Mouse (Mus musculus) liver, embryonic 13.5 days (tissue): ENCODE results near the gene Riox1. TPM values are rescaled to one million over a fixed set of nuclear protein-coding genes. Genes with fewer than 3 reads are reported as not detected.
"Not testable (repeated sequence)": the region's sequence is repeated elsewhere in the genome, so short reads cannot be mapped to it uniquely, and the experiment has no call there.

Experiments used
- ATAC-seq: fragments of 200-750 bp; cut with Nextera tagmentation; 2 replicates; pipeline ENCODE4 v1.8.0; 2017; ENCODE audit warnings: low read depth, mild to moderate bottlenecking, moderate number of reproducible peaks, moderate library complexity
- DNase-seq: peaks from one replicate; pipeline ENCODE4 v3.0.0; 2022
- H3K27ac ChIP-seq: fragments of 300-500 bp; sonication (generic); 2 replicates; pipeline ENCODE4 v1.5.1; 2015; ENCODE audit warnings: moderate library complexity, mild to moderate bottlenecking, inconsistent platforms
- H3K27me3 ChIP-seq: fragments of 300-500 bp; sonication (generic); 2 replicates; pipeline ENCODE4 v1.6.1; 2015; ENCODE audit warnings: mild to moderate bottlenecking, inconsistent platforms
- H3K36me3 ChIP-seq: fragments of 300-500 bp; sonication (generic); 2 replicates; pipeline ENCODE4 v1.6.1; 2015; ENCODE audit warnings: mild to moderate bottlenecking, inconsistent platforms
- H3K4me1 ChIP-seq: fragments of 300-500 bp; sonication (generic); replicated peaks from 2 replicates; pipeline ENCODE4 v1.6.1; 2015; ENCODE audit warnings: inconsistent platforms
- H3K4me2 ChIP-seq: fragments of 300-500 bp; sonication (generic); 2 replicates; pipeline ENCODE4 v1.6.1; 2015; ENCODE audit warnings: inconsistent platforms, mild to moderate bottlenecking, moderate library complexity
- H3K4me3 ChIP-seq: fragments of 300-500 bp; sonication (generic); replicated peaks from 2 replicates; pipeline ENCODE4 v1.5.1; 2015; ENCODE audit warnings: mild to moderate bottlenecking, inconsistent platforms
- H3K9ac ChIP-seq: fragments of 300-500 bp; sonication (generic); 2 replicates; pipeline ENCODE4 v1.6.1; 2015; ENCODE audit warnings: mild to moderate bottlenecking, inconsistent platforms
- H3K9me3 ChIP-seq: fragments of 300-500 bp; sonication (generic); replicated peaks from 2 replicates; pipeline ENCODE4 v1.6.1; 2016; ENCODE audit warnings: inconsistent platforms
- WGBS: fragments of 180-500 bp; shearing (Covaris S2); methylation state at CpG from one replicate; pipeline ENCODE4 v1.1.7; 2015; ENCODE audit not compliant: insufficient replicate concordance; 5-methylcytosine and 5-hydroxymethylcytosine counted together
- polyA plus RNA-seq: library from polyadenylated mRNA; unstranded; fragments of >200 nt; fragmentation: Nextera tagmentation; extraction: Ambion mirVana; gene quantifications from 2 replicates; pipeline ENCODE4 v1.2.1, GENCODE M21; 2015

The Riox1 gene
- polyA plus RNA-seq, 1 experiment from 2014 or later, result 9.3 TPM

GRCm38 (mm10) chr12:83987583-83988441, 37.4 kb downstream of the Riox1 start, which contains the start of gene Acot2:
Acot2 (plus strand) TSS chr12:83987861.
- DNase-seq, result peak; percentile 40
- peak within 1 kb of the TSS; percentile 77 for H3K9ac ChIP-seq
- peak; percentile 75 for ATAC-seq

GRCm38 (mm10) chr12:83988483-83988882, 38.1 kb downstream of the Riox1 start:
- peaks cover 19% of the 10 kb centered on the region for H3K4me1 ChIP-seq
- 66% methylated on average over 4 of the region's 4 CpGs for WGBS
- H3K4me2 ChIP-seq, result peak overlapping the region; percentile 84
- no peaks in the 10 kb centered on the region for H3K9me3 ChIP-seq
- H3K9ac ChIP-seq, result peak overlapping the region; percentile 77
- H3K27me3 ChIP-seq, result no peaks in the 10 kb centered on the region
- peak overlapping the region; percentile 69 for H3K4me3 ChIP-seq
- DNase-seq (no peak), ATAC-seq (peak; percentile 19; the same call in 1 of the 2 replicates)
- H3K27ac ChIP-seq, result no peak overlapping the region
- peaks cover 8% of the 10 kb centered on the region for H3K36me3 ChIP-seq

More at GRCm38 (mm10) chr12:83987583-83988441, 37.4 kb downstream of the Riox1 start, which contains the start of gene Acot2:
- H3K27me3 ChIP-seq, result no peaks in the 10 kb centered on the region
- WGBS, result 2% methylated on average over 79 of the region's 80 CpGs
- no peaks in the 10 kb centered on the region for H3K9me3 ChIP-seq
- H3K4me3 ChIP-seq, result peak within 1 kb of the TSS; percentile 69
- peaks cover 19% of the 10 kb centered on the region for H3K4me1 ChIP-seq
- peak within 1 kb of the TSS; percentile 84 for H3K4me2 ChIP-seq
- peaks cover 4% of the 10 kb centered on the region for H3K36me3 ChIP-seq
- H3K27ac ChIP-seq, result peak within 1 kb of the TSS; percentile 83

DNA sequence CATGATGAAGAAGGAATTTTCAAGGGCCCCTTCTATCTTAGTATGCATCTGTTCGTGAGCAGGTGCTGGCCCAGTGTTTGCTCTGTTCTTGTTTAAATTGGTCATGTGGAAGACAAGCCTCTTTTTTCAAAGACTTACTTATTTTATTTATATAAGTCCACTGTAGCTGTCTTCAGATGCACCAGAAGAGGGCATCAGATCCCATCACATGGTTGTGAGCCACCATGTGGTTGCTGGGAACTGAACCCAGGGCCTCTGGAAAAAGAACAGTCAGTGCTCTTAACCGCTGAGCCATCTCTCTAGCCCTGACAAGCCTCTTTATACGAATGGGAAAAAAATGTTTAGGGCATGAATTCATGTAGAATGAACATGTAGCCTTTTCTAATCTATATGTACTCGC, 39.0 kb downstream of the Riox1 start:
- H3K9me3 ChIP-seq, result no peaks in the 10 kb centered on the region
- DNase-seq (no peak), ATAC-seq (no peak)
- H3K9ac ChIP-seq, result no peak overlapping the region
- no peaks in the 10 kb centered on the region for H3K27me3 ChIP-seq
- no peak overlapping the region for H3K4me2 ChIP-seq
- H3K36me3 ChIP-seq, result peaks cover 11% of the 10 kb centered on the region
- H3K4me1 ChIP-seq, result peaks cover 19% of the 10 kb centered on the region
- H3K27ac ChIP-seq, result no peak overlapping the region
- 77% methylated on average over 4 of the region's 4 CpGs for WGBS
- no peak overlapping the region for H3K4me3 ChIP-seq

- H3K36me3 ChIP-seq, result peaks cover 9% of the 10 kb centered on the region; the same call in 1 of the 2 replicates
These were observed 46.8 kb downstream of the Riox1 start for GRCm38 (mm10) chr12:83997221-83997620.

DNA sequence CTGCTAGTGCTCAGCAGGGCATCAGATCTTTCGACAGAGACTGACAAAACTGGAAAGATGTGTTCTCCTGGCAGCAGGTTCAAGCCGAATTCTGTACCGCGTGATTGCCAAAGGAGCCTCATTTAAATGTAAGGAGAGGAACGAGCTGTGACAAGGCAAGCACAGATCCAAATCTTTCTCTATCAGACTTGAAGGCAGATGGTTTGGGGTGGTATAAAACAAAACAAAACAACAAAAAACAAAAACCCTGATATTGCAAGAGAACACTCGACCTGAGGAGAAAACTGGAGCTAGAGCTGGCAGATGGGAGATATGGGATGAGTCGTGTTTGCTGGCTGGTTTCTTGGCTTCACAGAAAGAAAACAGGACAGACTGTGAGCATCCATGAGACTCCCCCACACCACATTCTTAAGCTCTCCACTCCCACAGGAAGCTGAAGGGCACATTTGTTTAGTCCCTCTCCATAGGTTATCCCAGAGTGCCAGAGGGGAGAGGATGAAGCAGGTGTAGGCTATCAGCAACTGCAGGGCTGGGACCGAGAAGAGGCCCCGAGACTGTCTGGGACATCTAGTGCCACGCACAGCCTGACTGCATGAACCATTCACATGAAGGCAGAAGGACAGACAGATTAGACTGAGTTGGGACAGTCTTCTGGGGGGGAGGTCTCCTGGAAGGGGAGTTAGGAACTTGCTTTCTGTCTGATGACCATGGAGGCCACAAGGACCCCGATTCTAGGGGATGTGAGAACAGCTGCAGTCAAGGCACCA, 48.1 kb downstream of the Riox1 start:
- peak; percentile 16 for ATAC-seq
- Histone ChIP-seq H3K4me3 (no peak overlapping the region), H3K9me3 (no peaks in the 10 kb centered on the region), H3K36me3 (peaks cover 4% of the 10 kb centered on the region; the same call in 1 of the 2 replicates), H3K9ac (no peak overlapping the region), H3K4me2 (no peak overlapping the region), H3K4me1 (peaks cover 5% of the 10 kb centered on the region; the same call in 1 of the 2 replicates), H3K27me3 (no peaks in the 10 kb centered on the region), H3K27ac (peak overlapping the region; percentile 1; the same call in 1 of the 2 replicates)
- WGBS, result 53% methylated on average over 11 of the region's 11 CpGs
- DNase-seq, result no peak

More at GRCm38 (mm10) chr12:83997221-83997620, 46.8 kb downstream of the Riox1 start:
- Histone ChIP-seq H3K9ac (no peak overlapping the region), H3K27me3 (no peaks in the 10 kb centered on the region), H3K4me1 (peaks cover 5% of the 10 kb centered on the region; the same call in 1 of the 2 replicates), H3K4me3 (no peak overlapping the region), H3K27ac (no peak overlapping the region), H3K4me2 (no peak overlapping the region), H3K9me3 (no peaks in the 10 kb centered on the region)
- no peak for ATAC-seq
- WGBS, result 40% methylated on average over 2 of the region's 2 CpGs
- DNase-seq, result no peak

GRCm38 (mm10) chr12:83999237-83999636, 48.8 kb downstream of the Riox1 start:
- H3K9ac ChIP-seq, H3K4me2 ChIP-seq, H3K27me3 ChIP-seq, H3K9me3 ChIP-seq, H3K4me3 ChIP-seq, H3K4me1 ChIP-seq, H3K27ac ChIP-seq, DNase-seq, H3K36me3 ChIP-seq: not testable (repeated sequence)
- 55% methylated on average over 8 of the region's 8 CpGs for WGBS
- peak; percentile 84 for ATAC-seq

- DNase-seq, result no peak
- Histone ChIP-seq H3K4me3 (no peak overlapping the region), H3K4me1 (peaks cover 5% of the 10 kb centered on the region; the same call in 1 of the 2 replicates), H3K9me3 (no peaks in the 10 kb centered on the region), H3K36me3 (no peaks in the 10 kb centered on the region), H3K27me3 (no peaks in the 10 kb centered on the region), H3K27ac (no peak overlapping the region), H3K9ac (no peak overlapping the region), H3K4me2 (no peak overlapping the region)
- no peak for ATAC-seq
- 55% methylated on average over 3 of the region's 3 CpGs for WGBS
These were observed 50.0 kb downstream of the Riox1 start for GRCm38 (mm10) chr12:84000418-84000817.

Other genes starting within 250 kb of the Riox1 start
- gene Papln, start 187.0 kb upstream of the Riox1 start, polyA plus RNA-seq, result 0.60 and 0.67 TPM in 2 replicates
- 11.8 and 16.3 TPM in 2 replicates for gene Numb, start 28.7 kb upstream of the Riox1 start, polyA plus RNA-seq
- gene Heatr4, start 34.2 kb downstream of the Riox1 start, polyA plus RNA-seq, result not detected in 2 replicates
- 14.7 and 16.1 TPM in 2 replicates for gene Acot2, start 37.3 kb downstream of the Riox1 start, polyA plus RNA-seq
- 28.2 and 34.7 TPM in 2 replicates for gene Acot1, start 58.9 kb downstream of the Riox1 start, polyA plus RNA-seq
- 6.7 and 7.9 TPM in 2 replicates for gene Acot4, start 87.8 kb downstream of the Riox1 start, polyA plus RNA-seq
- 0.46 TPM in 1 of 2 replicates, not detected in the other for gene Gm49366, start 88.3 kb downstream of the Riox1 start, polyA plus RNA-seq
- gene Acot3, start 101.5 kb downstream of the Riox1 start, polyA plus RNA-seq, result 4.2 and 4.7 TPM in 2 replicates
- not detected in 2 replicates for gene Acot5, start 118.7 kb downstream of the Riox1 start, polyA plus RNA-seq
- 0.40 and 0.51 TPM in 2 replicates for gene Acot6, start 150.0 kb downstream of the Riox1 start, polyA plus RNA-seq
- gene Dnal1, start 163.8 kb downstream of the Riox1 start, polyA plus RNA-seq, result 0.23 and 0.27 TPM in 2 replicates
- gene Pnma1, start 197.9 kb downstream of the Riox1 start, polyA plus RNA-seq, result 0.14 TPM in 1 of 2 replicates, not detected in the other